In genomic region chr6:87728102-87728501, GRCm38 (mm10) we compare ENCODE assay signal across 25 mouse cellular contexts. TPM values are rescaled to one million over a fixed set of nuclear protein-coding genes. Genes with fewer than 3 reads are reported as not detected.
A peak's percentile ranks its signal among the peaks of the same experiment; 100 is the strongest.
DNase-seq lines count a peak whose midpoint lies in the region; ATAC-seq lines count a peak whose summit lies in the region.
"Had no signal": no experiment of that assay in that cellular context is flagged by ENCODE, and none has a peak within 500 bp of the region (broad histone marks: within the 10 kb centered on the region; RNA-seq: fewer than 3 reads in every experiment).

No protein-coding gene starts in this region.

- H3K9me3 ChIP-seq in liver, embryonic 12.5 days (replicated peaks): no peaks in the 10 kb centered on the region
- no peaks in the 10 kb centered on the region for H3K9me3 ChIP-seq in hindbrain, embryonic 16.5 days (ENCODE audit: control insufficient read depth, low read length)
- no peaks in the 10 kb centered on the region for H3K9me3 ChIP-seq in midbrain, embryonic 16.5 days (replicated peaks; ENCODE audit: control insufficient read depth, low read length, poor library complexity, severe bottlenecking)
- H3K9me3 ChIP-seq: embryonic facial prominence, embryonic 12.5 days; embryonic facial prominence, embryonic 15.5 days; heart, embryonic 12.5 days; heart, embryonic 15.5 days had no signal

- H3K4me2 ChIP-seq in liver, embryonic 12.5 days: no peak overlapping the region
- no peak overlapping the region for H3K4me2 ChIP-seq in hindbrain, embryonic 16.5 days (ENCODE audit: low read length)
- H3K4me2 ChIP-seq in midbrain, embryonic 16.5 days (ENCODE audit: low read length): no peak overlapping the region
- H3K4me2 ChIP-seq: embryonic facial prominence, embryonic 12.5 days; embryonic facial prominence, embryonic 15.5 days; heart, embryonic 12.5 days; heart, embryonic 15.5 days; hindbrain, embryonic 14.5 days had no signal

- H3K9ac ChIP-seq in liver, embryonic 12.5 days: no peak overlapping the region
- H3K9ac ChIP-seq in hindbrain, embryonic 16.5 days (ENCODE audit: low read depth, low read length): no peak overlapping the region
- no peak overlapping the region for H3K9ac ChIP-seq in midbrain, embryonic 16.5 days (ENCODE audit: low read depth, low read length)
- H3K9ac ChIP-seq: embryonic facial prominence, embryonic 12.5 days; embryonic facial prominence, embryonic 15.5 days; forebrain, postnatal 0 days; heart, embryonic 12.5 days; heart, embryonic 15.5 days; hindbrain, embryonic 14.5 days had no signal

- H3K36me3 ChIP-seq in liver, embryonic 12.5 days: no peaks in the 10 kb centered on the region
- H3K36me3 ChIP-seq in hindbrain, embryonic 16.5 days (ENCODE audit: control insufficient read depth, insufficient read depth, low read length): no peaks in the 10 kb centered on the region
- no peaks in the 10 kb centered on the region for H3K36me3 ChIP-seq in midbrain, embryonic 16.5 days (ENCODE audit: control insufficient read depth, insufficient read depth, low read length)
- H3K36me3 ChIP-seq: embryonic facial prominence, embryonic 12.5 days; embryonic facial prominence, embryonic 15.5 days; heart, embryonic 12.5 days; heart, embryonic 15.5 days had no signal

- H3K27me3 ChIP-seq in liver, embryonic 12.5 days (replicated peaks): peaks cover 62% of the 10 kb centered on the region
- no peaks in the 10 kb centered on the region; the same call in 1 of the 2 replicates for H3K27me3 ChIP-seq in hindbrain, embryonic 16.5 days (replicated peaks; ENCODE audit: control insufficient read depth, insufficient read depth, low read length)
- peaks cover 5% of the 10 kb centered on the region for H3K27me3 ChIP-seq in midbrain, embryonic 16.5 days (ENCODE audit: control insufficient read depth, insufficient read depth, low read depth, low read length)

- WGBS in liver, embryonic 12.5 days (ENCODE audit: insufficient replicate concordance): 16% methylated on average over 3 of the region's 3 CpGs
- WGBS in hindbrain, embryonic 16.5 days: 70% methylated on average over 3 of the region's 3 CpGs
- WGBS in midbrain, embryonic 16.5 days: 74% methylated on average over 3 of the region's 3 CpGs

- H3K4me1 ChIP-seq in liver, embryonic 12.5 days: peaks cover 17% of the 10 kb centered on the region
- H3K4me1 ChIP-seq in hindbrain, embryonic 16.5 days (ENCODE audit: control insufficient read depth, insufficient read depth, low read depth, low read length): peaks cover 17% of the 10 kb centered on the region
- peaks cover 21% of the 10 kb centered on the region for H3K4me1 ChIP-seq in midbrain, embryonic 16.5 days (ENCODE audit: control insufficient read depth, insufficient read depth, low read length)

- ATAC-seq in common myeloid progenitor, adult 5-6 weeks (replicated peaks; ENCODE audit: low read depth, poor library complexity, severe bottlenecking): peak; percentile 76
- 0 out of 2 replicates have a peak, but pooled peaks have one; percentile 25 for ATAC-seq in liver, embryonic 12.5 days
- no peak for ATAC-seq in hindbrain, embryonic 16.5 days
- ATAC-seq in midbrain, embryonic 16.5 days: no peak
- ATAC-seq: activated CD4-positive, CD25-positive, alpha-beta regulatory T cell, adult 4 months; forebrain, embryonic 14.5 days; forebrain, postnatal 0 days had no signal

- H3K4me3 ChIP-seq in liver, embryonic 12.5 days: no peak overlapping the region
- H3K4me3 ChIP-seq in hindbrain, embryonic 16.5 days (ENCODE audit: low read length): no peak overlapping the region
- H3K4me3 ChIP-seq in midbrain, embryonic 16.5 days (ENCODE audit: low read depth, low read length): no peak overlapping the region
- H3K4me3 ChIP-seq: embryonic facial prominence, embryonic 12.5 days; embryonic facial prominence, embryonic 15.5 days; gastrocnemius, adult 2 months; heart, embryonic 12.5 days; heart, embryonic 15.5 days had no signal

- DNase-seq in 416B (ENCODE audit: low read depth): peak; percentile 96
- DNase-seq in urinary bladder, postnatal 25 days (ENCODE audit: low spot score): no peak
- DNase-seq: adrenal gland, adult 8-10 months; adrenal gland, postnatal 36 days; cerebellum, adult 18-20 months; cerebellum, adult 9-10 months; cerebellum, postnatal 14 days; forebrain, postnatal 0 days; gastrocnemius, adult 2 months; gastrocnemius, postnatal 14 days; heart, adult 18-20 months; heart, postnatal 10 days; heart, postnatal 36 days had no signal

- no peak overlapping the region for H3K27ac ChIP-seq in liver, embryonic 12.5 days
- no peak overlapping the region for H3K27ac ChIP-seq in hindbrain, embryonic 16.5 days (ENCODE audit: low read depth, low read length)
- no peak overlapping the region for H3K27ac ChIP-seq in midbrain, embryonic 16.5 days (ENCODE audit: low read length)
- H3K27ac ChIP-seq: embryonic facial prominence, embryonic 12.5 days; embryonic facial prominence, embryonic 15.5 days; gastrocnemius, adult 2 months; heart, embryonic 15.5 days; hindbrain, embryonic 14.5 days had no signal

RNA-seq across cellular contexts. Expression of gene Efcc1, which starts 2.6 kb away (rescaled TPM):
- 5.4 and 9.5 TPM in 2 replicates for total RNA-seq in common myeloid progenitor, adult 5-6 weeks (2017)
- 0.51 and 0.63 TPM in 2 replicates for polyA plus RNA-seq in liver, embryonic 12.5 days (2016; fragmentation: Nextera tagmentation; extraction: Ambion mirVana)
- polyA plus RNA-seq in hindbrain, embryonic 16.5 days (2015; fragmentation: Nextera tagmentation; extraction: Ambion mirVana): 6.3 and 6.6 TPM in 2 replicates
- 4.6 and 5.5 TPM in 2 replicates for polyA plus RNA-seq in midbrain, embryonic 16.5 days (2015; fragmentation: Nextera tagmentation; extraction: Ambion mirVana)
- total RNA-seq: ES-E14 had no signal

RNA-seq across cellular contexts. Expression of gene Gp9, which starts 49.8 kb away (rescaled TPM):
- total RNA-seq in common myeloid progenitor, adult 5-6 weeks (2017): 13.4 and 14.6 TPM in 2 replicates
- polyA plus RNA-seq in liver, embryonic 12.5 days (2016; fragmentation: Nextera tagmentation; extraction: Ambion mirVana): 40.9 and 44.2 TPM in 2 replicates
- polyA plus RNA-seq in hindbrain, embryonic 16.5 days (2015; fragmentation: Nextera tagmentation; extraction: Ambion mirVana): 0.41 and 0.97 TPM in 2 replicates
- polyA plus RNA-seq in midbrain, embryonic 16.5 days (2015; fragmentation: Nextera tagmentation; extraction: Ambion mirVana): 0.50 and 0.66 TPM in 2 replicates
- total RNA-seq: adrenal gland, postnatal 36 days; ES-E14; gastrocnemius, adult 2 months; gastrocnemius, postnatal 14 days had no signal
- polyA plus RNA-seq: activated CD4-positive, CD25-positive, alpha-beta regulatory T cell, adult 4 months had no signal

RNA-seq across cellular contexts. Expression of gene Aplf, which starts 56.1 kb away (rescaled TPM):
- 36.5 and 42.4 TPM in 2 replicates for total RNA-seq in common myeloid progenitor, adult 5-6 weeks (2017)
- 18.9 and 19.0 TPM in 2 replicates for polyA plus RNA-seq in liver, embryonic 12.5 days (2016; fragmentation: Nextera tagmentation; extraction: Ambion mirVana)
- polyA plus RNA-seq in hindbrain, embryonic 16.5 days (2015; fragmentation: Nextera tagmentation; extraction: Ambion mirVana): 8.5 and 9.1 TPM in 2 replicates
- 7.1 and 7.7 TPM in 2 replicates for polyA plus RNA-seq in midbrain, embryonic 16.5 days (2015; fragmentation: Nextera tagmentation; extraction: Ambion mirVana)

Comparison
In these comparisons a context has a peak if more than half of its experiments do, and no peak if none do; other contexts are left out.
1. ATAC-seq: peak in common myeloid progenitor, adult 5-6 weeks (single experiment) and liver, embryonic 12.5 days (single experiment); none in hindbrain, embryonic 16.5 days (single experiment) and midbrain, embryonic 16.5 days (single experiment).
2. RNA of gene Gp9, which starts 49.8 kb away (polyA plus RNA-seq): 40.9 to 44.2 TPM in liver, embryonic 12.5 days; 0.50 to 0.66 TPM in midbrain, embryonic 16.5 days and 0.41 to 0.97 TPM in hindbrain, embryonic 16.5 days; every median in the first group is over 10 times any median in the second.